In the genomic region with DNA sequence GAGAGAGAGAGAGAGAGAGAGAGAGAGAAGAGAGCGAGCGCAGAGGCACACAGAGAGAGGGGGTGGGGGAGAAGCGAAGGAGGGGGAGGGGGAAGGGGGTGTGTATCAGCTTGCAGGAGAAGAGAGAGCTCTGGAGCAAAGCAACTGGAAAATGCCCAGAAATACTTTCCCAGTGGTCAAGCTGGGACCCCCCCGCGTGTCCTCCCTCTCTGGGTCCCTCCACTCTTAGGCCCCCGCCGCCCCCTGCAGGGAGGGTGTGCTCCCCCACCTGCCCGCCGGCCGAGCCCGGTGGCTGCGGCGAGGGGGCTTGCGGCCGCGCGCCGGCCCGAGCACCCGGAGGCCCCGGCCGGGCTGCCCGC, we compare ENCODE assay signal across 8 mouse cellular contexts. TPM values are rescaled to one million over a fixed set of nuclear protein-coding genes. Genes with fewer than 3 reads are reported as not detected.
DNase-seq lines count a peak whose midpoint lies in the region; ATAC-seq and TF ChIP-seq lines count a peak whose summit lies in the region.

No protein-coding gene starts in this region.

- peaks cover 67% of the 10 kb centered on the region for H3K27me3 ChIP-seq in heart, embryonic 10.5 days (ENCODE audit: insufficient read depth, poor library complexity, severe bottlenecking)
- no peaks in the 10 kb centered on the region for H3K27me3 ChIP-seq in hindbrain, embryonic 11.5 days (ENCODE audit: control insufficient read depth, insufficient read depth, low read length)
- peaks cover 70% of the 10 kb centered on the region for H3K27me3 ChIP-seq in liver, embryonic 16.5 days (ENCODE audit: control insufficient read depth, insufficient read depth, low read depth, low read length)

- peak overlapping the region; percentile 94 for H3K27ac ChIP-seq in heart, embryonic 10.5 days
- H3K27ac ChIP-seq in cortical plate, adult 2 months (ENCODE audit: insufficient read depth, low read length) = no peak overlapping the region
- H3K27ac ChIP-seq in hindbrain, embryonic 11.5 days (ENCODE audit: low read depth, low read length) = peak overlapping the region; percentile 99
- no peak overlapping the region for H3K27ac ChIP-seq in liver, embryonic 16.5 days (ENCODE audit: low read length)

- no peak for TF ChIP-seq CTCF in cortical plate, adult 2 months (IDR thresholded peaks at IDR 0.05; ENCODE audit: extremely low read depth, insufficient read depth, low read length)

- peak overlapping the region; percentile 78 for H3K4me3 ChIP-seq in heart, embryonic 10.5 days
- H3K4me3 ChIP-seq in cortical plate, adult 2 months (ENCODE audit: insufficient read depth, low read length) = peak overlapping the region; percentile 6
- H3K4me3 ChIP-seq in hindbrain, embryonic 11.5 days (ENCODE audit: low read depth, low read length) = peak overlapping the region; percentile 89
- peak overlapping the region; percentile 60 for H3K4me3 ChIP-seq in liver, embryonic 16.5 days (ENCODE audit: low read depth, low read length)

- no peaks in the 10 kb centered on the region for H3K36me3 ChIP-seq in heart, embryonic 10.5 days
- no peaks in the 10 kb centered on the region for H3K36me3 ChIP-seq in hindbrain, embryonic 11.5 days (ENCODE audit: control insufficient read depth, insufficient read depth, low read length)
- no peaks in the 10 kb centered on the region for H3K36me3 ChIP-seq in liver, embryonic 16.5 days (ENCODE audit: control insufficient read depth, insufficient read depth)

- ATAC-seq in hindbrain, embryonic 11.5 days (ENCODE audit: low FRiP score) = peak; percentile 17; the same call in 1 of the 2 replicates
- ATAC-seq in liver, embryonic 16.5 days (ENCODE audit: low read depth) = no peak

- WGBS in heart, embryonic 10.5 days = 3% methylated on average over 20 of the region's 23 CpGs
- 0% methylated on average over 8 of the region's 23 CpGs for WGBS in hindbrain, embryonic 11.5 days
- WGBS in liver, embryonic 16.5 days (ENCODE audit: insufficient replicate concordance) = 2% methylated on average over 7 of the region's 23 CpGs

- no peak for TF ChIP-seq POLR2A in cortical plate, adult 2 months (IDR thresholded peaks at IDR 0.05; ENCODE audit: extremely low read depth, insufficient read depth, low read length)

- H3K9me3 ChIP-seq in heart, embryonic 10.5 days = no peaks in the 10 kb centered on the region
- no peaks in the 10 kb centered on the region for H3K9me3 ChIP-seq in hindbrain, embryonic 11.5 days (ENCODE audit: control insufficient read depth, low read length)
- H3K9me3 ChIP-seq in liver, embryonic 16.5 days (replicated peaks; ENCODE audit: control insufficient read depth, low read length) = no peaks in the 10 kb centered on the region

- DNase-seq in heart, embryonic 10.5 days (ENCODE audit: low spot score) = no peak
- DNase-seq in heart, adult 11 months = no peak
- peak; percentile 55 for DNase-seq in 3134 (ENCODE audit: extremely low read depth, insufficient read length, low spot score)
- peak; percentile 73 for DNase-seq in hindbrain, embryonic 11.5 days (ENCODE audit: low spot score)
- DNase-seq in adipocyte (ENCODE audit: low spot score) = no peak
- DNase-seq in frontal cortex, postnatal 36 days (ENCODE audit: low spot score in 2 of 2) = no peak

- H3K4me2 ChIP-seq in hindbrain, embryonic 11.5 days (replicated peaks; ENCODE audit: low read depth, low read length) = peak overlapping the region; percentile 69
- peak overlapping the region; percentile 68 for H3K4me2 ChIP-seq in liver, embryonic 16.5 days (ENCODE audit: low read depth, low read length)

- H3K9ac ChIP-seq in hindbrain, embryonic 11.5 days (ENCODE audit: low read depth, low read length) = peak overlapping the region; percentile 99
- H3K9ac ChIP-seq in liver, embryonic 16.5 days (ENCODE audit: low read depth, low read length) = no peak overlapping the region; the same call in 1 of the 2 replicates

- H3K4me1 ChIP-seq in heart, embryonic 10.5 days = peaks cover 29% of the 10 kb centered on the region
- no peaks in the 10 kb centered on the region for H3K4me1 ChIP-seq in cortical plate, adult 2 months (ENCODE audit: control insufficient read depth, insufficient read depth, low read length)
- H3K4me1 ChIP-seq in hindbrain, embryonic 11.5 days (replicated peaks; ENCODE audit: control insufficient read depth, insufficient read depth, low read length) = peaks cover 2% of the 10 kb centered on the region
- H3K4me1 ChIP-seq in liver, embryonic 16.5 days (ENCODE audit: control insufficient read depth, low read depth, low read length) = no peaks in the 10 kb centered on the region

RNA-seq across cellular contexts. Expression of a gene that starts 3.7 kb away (rescaled TPM):
- polyA plus RNA-seq in heart, embryonic 10.5 days (2016; fragmentation: Nextera tagmentation; extraction: Ambion mirVana) = 0.54 and 1.8 TPM in 2 replicates
- 7.9 and 8.6 TPM in 2 replicates for polyA plus RNA-seq in cortical plate, adult 2 months (2012; rRNA removed)
- 14.3 and 19.7 TPM in 2 replicates for polyA plus RNA-seq in hindbrain, embryonic 11.5 days (2014; fragmentation: Nextera tagmentation; extraction: Ambion mirVana)
- polyA plus RNA-seq in liver, embryonic 16.5 days (2015; fragmentation: Nextera tagmentation; extraction: Ambion mirVana) = 0.12 and 0.26 TPM in 2 replicates

Comparison
In these comparisons a context has a peak if more than half of its experiments do, and no peak if none do; other contexts are left out.
1. DNase-seq: peak in 3134 (single experiment) and hindbrain, embryonic 11.5 days (single experiment); none in heart, embryonic 10.5 days (single experiment), heart, adult 11 months (single experiment), adipocyte (single experiment) and frontal cortex, postnatal 36 days (0 of 2).
2. H3K27ac ChIP-seq: peak in heart, embryonic 10.5 days (single experiment) and hindbrain, embryonic 11.5 days (single experiment); none in cortical plate, adult 2 months (single experiment) and liver, embryonic 16.5 days (single experiment).
3. H3K4me3 ChIP-seq: peak in every context shown above with its lines; median percentile 89 in hindbrain, embryonic 11.5 days; 78 in heart, embryonic 10.5 days; 60 in liver, embryonic 16.5 days; 6 in cortical plate, adult 2 months.